Mouse (Mus musculus) cortical plate, adult 2 months (tissue): ENCODE measurements around the gene Dennd4a.

Source experiments
- CTCF ChIP-seq: fragments of 200-500 bp; IDR thresholded peaks from 2 replicates; pipeline ENCODE4 v1.5.1; 2011; ENCODE audit warnings: mild to moderate bottlenecking, control low read depth, low read length; ENCODE audit not compliant: insufficient read depth; ENCODE audit errors: extremely low read depth
- POLR2A ChIP-seq: fragments of 200-500 bp; IDR thresholded peaks from 2 replicates; pipeline ENCODE4 v1.6.1; 2011; ENCODE audit warnings: mild to moderate bottlenecking, low read length, control low read depth; ENCODE audit not compliant: insufficient read depth; ENCODE audit errors: extremely low read depth

- TF ChIP-seq POLR2A: no peak
- no peak for TF ChIP-seq CTCF
Observed at GRCm38 (mm10) chr9:64939790-64940189, 128.7 kb downstream of the Dennd4a start.
